Mouse (Mus musculus) lung, embryonic 16.5 days (tissue): ENCODE measurements around the gene Olfr875. TPM values are rescaled to one million over a fixed set of nuclear protein-coding genes. Genes with fewer than 3 reads are reported as not detected.
"Not testable (repeated sequence)": the region's sequence is repeated elsewhere in the genome, so short reads cannot be mapped to it uniquely, and the experiment has no call there.

Experiments
- ATAC-seq: fragments of 200-750 bp; cut with Nextera tagmentation; 2 replicates; pipeline ENCODE4 v1.8.0; 2017; ENCODE audit warnings: low read depth, mild to moderate bottlenecking, moderate library complexity
- H3K27ac ChIP-seq: fragments of 300-500 bp; sonication (generic); 2 replicates; pipeline ENCODE4 v1.5.1; 2014; ENCODE audit warnings: mild to moderate bottlenecking, control low read depth, low read length
- H3K27me3 ChIP-seq: fragments of 300-500 bp; sonication (generic); 2 replicates; pipeline ENCODE4 v1.6.1; 2014; ENCODE audit warnings: low read depth, low read length, mixed read lengths; ENCODE audit not compliant: control insufficient read depth, insufficient read depth
- H3K36me3 ChIP-seq: fragments of 300-500 bp; sonication (generic); 2 replicates; pipeline ENCODE4 v1.6.1; 2014; ENCODE audit warnings: low read length; ENCODE audit not compliant: control insufficient read depth, insufficient read depth
- H3K4me1 ChIP-seq: fragments of 300-500 bp; sonication (generic); replicated peaks from 2 replicates; pipeline ENCODE4 v1.6.1; 2014; ENCODE audit warnings: low read length, mixed read lengths; ENCODE audit not compliant: control insufficient read depth, insufficient read depth
- H3K4me2 ChIP-seq: fragments of 300-500 bp; sonication (generic); 2 replicates; pipeline ENCODE4 v1.6.1; 2014; ENCODE audit warnings: low read depth, low read length, control low read depth
- H3K4me3 ChIP-seq: fragments of 300-500 bp; sonication (generic); 2 replicates; pipeline ENCODE4 v1.5.1; 2014; ENCODE audit warnings: mild to moderate bottlenecking, low read length, control low read depth
- H3K9ac ChIP-seq: fragments of 300-500 bp; sonication (generic); 2 replicates; pipeline ENCODE4 v1.6.1; 2014; ENCODE audit warnings: low read length, control low read depth
- H3K9me3 ChIP-seq: fragments of 300-500 bp; sonication (generic); 2 replicates; pipeline ENCODE4 v1.6.1; 2016; ENCODE audit warnings: low read length; ENCODE audit not compliant: control insufficient read depth
- WGBS: fragments of 180-500 bp; shearing (Covaris S2); extraction: QIAGEN DNeasy Blood & Tissue Kit; methylation state at CpG from one replicate; pipeline ENCODE4 v1.1.7; 2014; 5-methylcytosine and 5-hydroxymethylcytosine counted together
- polyA plus RNA-seq: library from polyadenylated mRNA; unstranded; fragments of >200 nt; fragmentation: Nextera tagmentation; extraction: Ambion mirVana; gene quantifications from 2 replicates; pipeline ENCODE4 v1.2.1, GENCODE M21; 2015

Olfr875 gene
- polyA plus RNA-seq, 1 experiment from 2014 or later = not detected

GRCm38 (mm10) chr9:37782766-37783260 lies 11.2 kb downstream of the Olfr875 start:
- no peak overlapping the region for H3K27ac ChIP-seq
- no peaks in the 10 kb centered on the region for H3K9me3 ChIP-seq
- WGBS = 6% methylated on average over 7 of the region's 7 CpGs
- no peaks in the 10 kb centered on the region for H3K36me3 ChIP-seq
- no peaks in the 10 kb centered on the region for H3K27me3 ChIP-seq
- peak overlapping the region; percentile 22; the same call in 1 of the 2 replicates for H3K4me3 ChIP-seq
- no peaks in the 10 kb centered on the region for H3K4me1 ChIP-seq
- H3K9ac ChIP-seq = no peak overlapping the region; the same call in 1 of the 2 replicates
- ATAC-seq = peak; percentile 61; the same call in 1 of the 2 replicates
- peak overlapping the region; percentile 30; the same call in 1 of the 2 replicates for H3K4me2 ChIP-seq

GRCm38 (mm10) chr9:37783394-37784387 lies 12.0 kb downstream of the Olfr875 start:
- ATAC-seq = peak; percentile 28; the same call in 1 of the 2 replicates
- H3K4me2 ChIP-seq = not testable (repeated sequence)

DNA sequence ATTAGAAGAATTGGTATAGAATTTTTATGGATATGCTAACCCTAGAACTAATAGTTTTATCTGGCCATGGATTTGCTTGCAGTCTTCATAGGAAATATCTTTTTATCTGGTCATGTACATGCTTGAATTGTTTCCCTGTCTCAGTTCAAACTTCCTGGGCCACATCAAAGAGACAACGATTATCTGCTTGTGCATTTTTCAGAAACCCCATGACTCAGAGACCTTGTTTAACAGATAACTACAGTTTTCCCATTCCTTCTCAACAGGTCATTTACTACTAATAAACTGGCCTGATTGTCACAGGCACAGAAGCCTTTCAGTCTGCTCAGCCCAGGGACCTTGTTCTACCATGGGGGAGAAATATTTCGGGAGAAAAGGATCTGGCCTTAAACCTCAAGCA lies 14.8 kb downstream of the Olfr875 start:
- Histone ChIP-seq H3K27me3 (no peaks in the 10 kb centered on the region), H3K4me2 (no peak overlapping the region), H3K36me3 (no peaks in the 10 kb centered on the region), H3K4me3 (no peak overlapping the region), H3K9me3 (no peaks in the 10 kb centered on the region), H3K4me1 (no peaks in the 10 kb centered on the region), H3K9ac (no peak overlapping the region), H3K27ac (no peak overlapping the region)
- no peak for ATAC-seq
- WGBS = 69% methylated on average over 2 of the region's 2 CpGs

More at GRCm38 (mm10) chr9:37783394-37784387, 12.0 kb downstream of the Olfr875 start:
- not testable (repeated sequence) for H3K27ac ChIP-seq, H3K4me1 ChIP-seq, H3K36me3 ChIP-seq, H3K4me3 ChIP-seq, H3K9ac ChIP-seq, H3K27me3 ChIP-seq, H3K9me3 ChIP-seq
- WGBS = 59% methylated on average over 11 of the region's 15 CpGs

GRCm38 (mm10) chr9:37802055-37802454 lies 30.4 kb downstream of the Olfr875 start:
- H3K4me2 ChIP-seq = no peak overlapping the region
- no peak overlapping the region for H3K9ac ChIP-seq
- no peak overlapping the region for H3K27ac ChIP-seq
- no peaks in the 10 kb centered on the region for H3K27me3 ChIP-seq
- ATAC-seq = no peak
- H3K4me3 ChIP-seq = no peak overlapping the region
- H3K36me3 ChIP-seq = no peaks in the 10 kb centered on the region
- WGBS = 81% methylated on average over 4 of the region's 4 CpGs
- no peaks in the 10 kb centered on the region for H3K4me1 ChIP-seq
- no peaks in the 10 kb centered on the region for H3K9me3 ChIP-seq

GRCm38 (mm10) chr9:37802731-37803130 lies 31.1 kb downstream of the Olfr875 start, which contains the start of gene Olfr876:
Gene Olfr876, plus strand, starts transcription at chr9:37803031.
- Histone ChIP-seq H3K9me3 (no peaks in the 10 kb centered on the region), H3K9ac (no peak within 1 kb of the TSS), H3K27me3 (no peaks in the 10 kb centered on the region), H3K27ac (no peak within 1 kb of the TSS), H3K36me3 (no peaks in the 10 kb centered on the region), H3K4me2 (no peak within 1 kb of the TSS), H3K4me1 (no peaks in the 10 kb centered on the region), H3K4me3 (no peak within 1 kb of the TSS)
- no peak for ATAC-seq

- ATAC-seq = no peak
- H3K9me3 ChIP-seq = no peaks in the 10 kb centered on the region
Measured at GRCm38 (mm10) chr9:37807235-37807634, 35.6 kb downstream of the Olfr875 start.

DNA sequence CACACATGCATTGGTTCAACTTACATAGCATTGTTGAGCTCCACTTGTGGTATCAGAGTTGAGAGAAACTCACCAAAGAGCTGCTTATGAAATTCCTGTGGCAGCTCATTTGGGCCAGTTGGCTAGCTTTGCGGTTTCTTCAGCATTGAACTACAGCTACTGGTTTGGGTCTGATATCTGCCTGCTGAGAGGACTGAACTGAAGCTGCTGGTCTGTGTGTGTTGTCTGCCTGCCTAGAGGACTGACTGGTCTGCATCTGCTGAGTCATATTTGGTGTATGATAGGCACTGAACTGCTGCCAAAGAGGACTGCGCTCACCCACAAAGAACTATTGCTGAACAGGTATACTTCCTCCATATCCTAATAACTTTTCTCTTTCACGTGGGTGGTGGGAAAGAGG lies 36.8 kb downstream of the Olfr875 start:
- ATAC-seq = no peak
- Histone ChIP-seq H3K27ac (no peak overlapping the region), H3K9me3 (no peaks in the 10 kb centered on the region), H3K36me3 (no peaks in the 10 kb centered on the region), H3K27me3 (no peaks in the 10 kb centered on the region), H3K4me3 (no peak overlapping the region), H3K4me2 (no peak overlapping the region), H3K9ac (no peak overlapping the region), H3K4me1 (no peaks in the 10 kb centered on the region)
- WGBS = 83% methylated on average over 3 of the region's 3 CpGs

More at GRCm38 (mm10) chr9:37807235-37807634, 35.6 kb downstream of the Olfr875 start:
- Histone ChIP-seq H3K36me3 (no peaks in the 10 kb centered on the region), H3K27me3 (no peaks in the 10 kb centered on the region), H3K27ac (no peak overlapping the region), H3K4me2 (no peak overlapping the region), H3K4me1 (no peaks in the 10 kb centered on the region), H3K4me3 (no peak overlapping the region), H3K9ac (no peak overlapping the region)

GRCm38 (mm10) chr9:37808976-37809375 lies 37.3 kb downstream of the Olfr875 start:
- H3K36me3 ChIP-seq = no peaks in the 10 kb centered on the region
- no peak overlapping the region for H3K4me2 ChIP-seq
- no peak overlapping the region for H3K9ac ChIP-seq
- no peaks in the 10 kb centered on the region for H3K4me1 ChIP-seq
- H3K9me3 ChIP-seq = no peaks in the 10 kb centered on the region
- ATAC-seq = no peak
- WGBS = 52% methylated on average over 2 of the region's 2 CpGs
- H3K27me3 ChIP-seq = no peaks in the 10 kb centered on the region
- no peak overlapping the region for H3K4me3 ChIP-seq
- H3K27ac ChIP-seq = no peak overlapping the region

- Histone ChIP-seq H3K27ac (no peak overlapping the region), H3K36me3 (no peaks in the 10 kb centered on the region), H3K9me3 (no peaks in the 10 kb centered on the region), H3K4me1 (no peaks in the 10 kb centered on the region), H3K9ac (no peak overlapping the region), H3K4me2 (no peak overlapping the region), H3K4me3 (no peak overlapping the region), H3K27me3 (no peaks in the 10 kb centered on the region)
- WGBS = 74% methylated on average over 3 of the region's 3 CpGs
- no peak for ATAC-seq
Measured at GRCm38 (mm10) chr9:37814696-37815095, 43.0 kb downstream of the Olfr875 start.
